Mouse (Mus musculus): Measurements from ENCODE around the gene Mthfsd.

- TF ChIP-seq MAFK (IDR thresholded peaks at IDR 0.05; ENCODE audit: insufficient read depth, low read depth, low read length) (no peak), HCFC1 (IDR thresholded peaks at IDR 0.05; ENCODE audit: borderline replicate concordance, insufficient read depth, low read length) (no peak), ZC3H11A (IDR thresholded peaks at IDR 0.05; ENCODE audit: borderline replicate concordance, low read depth, low read length) (no peak), CHD2 (IDR thresholded peaks at IDR 0.05; ENCODE audit: low read depth, low read length) (no peak), ZNF384 (IDR thresholded peaks at IDR 0.05; ENCODE audit: low read depth, low read length) (no peak)
Observed at GRCm38 (mm10) chr8:121079944-121080343, 28.2 kb downstream of the Mthfsd start.
